Comparison of ENCODE assay signal across 27 mouse cellular contexts in genomic region chr11:82945636-82946035, GRCm38 (mm10). TPM values are rescaled to one million over a fixed set of nuclear protein-coding genes. Genes with fewer than 3 reads are reported as not detected.
DNase-seq lines count a peak whose midpoint lies in the region; ATAC-seq and TF ChIP-seq lines count a peak whose summit lies in the region.
"Had no signal": no experiment of that assay in that cellular context is flagged by ENCODE, and none has a peak within 500 bp of the region (broad histone marks: within the 10 kb centered on the region; RNA-seq: fewer than 3 reads in every experiment).

No protein-coding gene starts in this region.

- no peaks in the 10 kb centered on the region for H3K9me3 ChIP-seq in heart, postnatal 0 days (replicated peaks; ENCODE audit: control insufficient read depth, low read length)
- no peaks in the 10 kb centered on the region for H3K9me3 ChIP-seq in hindbrain, embryonic 10.5 days
- H3K9me3 ChIP-seq: embryonic facial prominence, embryonic 10.5 days; embryonic facial prominence, embryonic 12.5 days; forebrain, embryonic 13.5 days; forebrain, embryonic 15.5 days; G1E had no signal

- ATAC-seq in heart, postnatal 0 days (ENCODE audit: insufficient read depth, low read depth) = 0 out of 2 replicates have a peak, but pooled peaks have one; percentile 30
- ATAC-seq: CD4-positive, CD25-positive, alpha-beta regulatory T cell, adult 4 months; forebrain, embryonic 13.5 days; forebrain, embryonic 15.5 days; forebrain, postnatal 0 days had no signal

- 16% methylated on average over 2 of the region's 2 CpGs for WGBS in heart, postnatal 0 days
- 67% methylated on average over 2 of the region's 2 CpGs for WGBS in hindbrain, embryonic 10.5 days

- peaks cover 33% of the 10 kb centered on the region for H3K36me3 ChIP-seq in heart, postnatal 0 days (replicated peaks; ENCODE audit: control insufficient read depth, insufficient read depth, low read length)
- H3K36me3 ChIP-seq in hindbrain, embryonic 10.5 days = no peaks in the 10 kb centered on the region
- H3K36me3 ChIP-seq: embryonic facial prominence, embryonic 10.5 days; embryonic facial prominence, embryonic 12.5 days; forebrain, embryonic 15.5 days; G1E had no signal

- TF ChIP-seq EP300 in heart, postnatal 0 days (IDR thresholded peaks at IDR 0.05; ENCODE audit: low read depth) = no peak

- H3K4me3 ChIP-seq in heart, postnatal 0 days (ENCODE audit: low read depth, low read length) = no peak overlapping the region
- no peak overlapping the region for H3K4me3 ChIP-seq in hindbrain, embryonic 10.5 days
- H3K4me3 ChIP-seq: embryonic facial prominence, embryonic 10.5 days; embryonic facial prominence, embryonic 12.5 days; forebrain, embryonic 13.5 days; forebrain, embryonic 15.5 days had no signal

- intact Hi-C loops in heart, postnatal 36 days (cut with DNase I) = loop anchor here (2.0 kb wide), 1 partner anchor 13 kb away; no protein-coding TSS in a partner anchor
- intact Hi-C loops in left cerebral cortex, postnatal 36 days (cut with DNase I) = no loop called here

- peaks cover 4% of the 10 kb centered on the region; the same call in 1 of the 2 replicates for H3K27me3 ChIP-seq in heart, postnatal 0 days (ENCODE audit: control insufficient read depth, insufficient read depth, low read length)
- peaks cover 27% of the 10 kb centered on the region for H3K27me3 ChIP-seq in hindbrain, embryonic 10.5 days (ENCODE audit: insufficient read depth, poor library complexity, severe bottlenecking)
- H3K27me3 ChIP-seq: CH12.LX had no signal

- DNase-seq in heart, postnatal 0 days (ENCODE audit: low spot score) = no peak
- no peak for DNase-seq in heart, postnatal 36 days
- DNase-seq in 3T3-L1 (ENCODE audit: low read depth, low spot score) (peak; percentile 73), NIH3T3 (ENCODE audit: low read depth) (peak; percentile 45)
- DNase-seq in skeletal muscle tissue, adult 2 months (ENCODE audit: low read depth, low spot score) = peak; percentile 26
- no peak for DNase-seq in left cerebral cortex, postnatal 36 days (ENCODE audit: low spot score in 2 of 2)
- DNase-seq in hindbrain, embryonic 10.5 days (ENCODE audit: low spot score) = no peak
- no peak for DNase-seq in right cerebral cortex, postnatal 4 days
- DNase-seq: adrenal gland, adult 2 months; adrenal gland, postnatal 10 days; adrenal gland, postnatal 25 days; cerebellum, adult 11 months; cerebellum, adult 18-20 months; cerebellum, adult 8-10 months; cerebellum, adult 9-11 months; cerebellum, postnatal 14 days; cerebellum, postnatal 36 days; forebrain, postnatal 0 days had no signal

- peaks cover 13% of the 10 kb centered on the region for H3K4me1 ChIP-seq in heart, postnatal 0 days (ENCODE audit: control insufficient read depth, insufficient read depth)
- no peaks in the 10 kb centered on the region for H3K4me1 ChIP-seq in hindbrain, embryonic 10.5 days (replicated peaks)
- H3K4me1 ChIP-seq: embryonic facial prominence, embryonic 12.5 days; forebrain, embryonic 13.5 days; forebrain, embryonic 15.5 days had no signal

- no peak for TF ChIP-seq CTCF in heart, postnatal 0 days (IDR thresholded peaks at IDR 0.05; ENCODE audit: low read depth)

- no peak overlapping the region for H3K27ac ChIP-seq in heart, postnatal 0 days (ENCODE audit: low read depth)
- no peak overlapping the region for H3K27ac ChIP-seq in hindbrain, embryonic 10.5 days
- H3K27ac ChIP-seq: embryonic facial prominence, embryonic 10.5 days; embryonic facial prominence, embryonic 12.5 days; forebrain, embryonic 13.5 days; forebrain, embryonic 15.5 days had no signal

- no peak overlapping the region for H3K4me2 ChIP-seq in heart, postnatal 0 days (ENCODE audit: low read depth, low read length)
- H3K4me2 ChIP-seq: embryonic facial prominence, embryonic 12.5 days; forebrain, embryonic 13.5 days; forebrain, embryonic 15.5 days had no signal

- no peak overlapping the region for H3K9ac ChIP-seq in heart, postnatal 0 days (replicated peaks; ENCODE audit: low read depth, low read length)
- H3K9ac ChIP-seq: embryonic facial prominence, embryonic 12.5 days; forebrain, embryonic 13.5 days; forebrain, embryonic 15.5 days; forebrain, postnatal 0 days had no signal

RNA-seq across cellular contexts. Expression of gene Slfn5, which starts 5.5 kb away (rescaled TPM):
- total RNA-seq in heart, postnatal 0 days (2014; rRNA removed; ENCODE audit: low replicate concordance) = 21.5 and 29.0 TPM in 2 replicates
- 15.6 and 18.7 TPM in 2 replicates for polyA plus RNA-seq in heart, postnatal 0 days (2015; fragmentation: Nextera tagmentation; extraction: Ambion mirVana)
- 10 to 100 TPM; 62.8 to 83.5 TPM for total RNA-seq in heart, postnatal 36 days (2021)
- total RNA-seq in left cerebral cortex, postnatal 36 days (2021) = 1 to 10 TPM; 4.1 to 4.3 TPM
- polyA plus RNA-seq in hindbrain, embryonic 10.5 days (2016; fragmentation: Nextera tagmentation; extraction: Ambion mirVana) = 0.11 and 0.48 TPM in 2 replicates

RNA-seq across cellular contexts. Expression of gene Unc45b, which starts 35.3 kb away (rescaled TPM):
- 200 and 239 TPM in 2 replicates for total RNA-seq in heart, postnatal 0 days (2014; rRNA removed; ENCODE audit: low replicate concordance)
- 153 and 167 TPM in 2 replicates for polyA plus RNA-seq in heart, postnatal 0 days (2015; fragmentation: Nextera tagmentation; extraction: Ambion mirVana)
- 100 to 1,000 TPM; 182 to 201 TPM for total RNA-seq in heart, postnatal 36 days (2021)
- 1 to 10 TPM; 1.2 to 2.3 TPM for total RNA-seq in left cerebral cortex, postnatal 36 days (2021)
- polyA plus RNA-seq in hindbrain, embryonic 10.5 days (2016; fragmentation: Nextera tagmentation; extraction: Ambion mirVana) = 0.22 and 0.60 TPM in 2 replicates
- total RNA-seq: common myeloid progenitor, adult 5-6 weeks had no signal

RNA-seq across cellular contexts. Expression of gene Nle1, which starts 37.4 kb away (rescaled TPM):
- total RNA-seq in heart, postnatal 0 days (2014; rRNA removed; ENCODE audit: low replicate concordance) = 25.9 and 28.1 TPM in 2 replicates
- 9.0 and 9.4 TPM in 2 replicates for polyA plus RNA-seq in heart, postnatal 0 days (2015; fragmentation: Nextera tagmentation; extraction: Ambion mirVana)
- 10 to 100 TPM; 11.3 to 13.3 TPM for total RNA-seq in heart, postnatal 36 days (2021)
- 10 to 100 TPM; 30.6 to 44.8 TPM for total RNA-seq in left cerebral cortex, postnatal 36 days (2021)
- polyA plus RNA-seq in hindbrain, embryonic 10.5 days (2016; fragmentation: Nextera tagmentation; extraction: Ambion mirVana) = 37.0 and 41.3 TPM in 2 replicates

RNA-seq across cellular contexts. Expression of gene Slfn9, which starts 46.0 kb away (rescaled TPM):
- 3.1 and 7.6 TPM in 2 replicates for total RNA-seq in heart, postnatal 0 days (2014; rRNA removed; ENCODE audit: low replicate concordance)
- polyA plus RNA-seq in heart, postnatal 0 days (2015; fragmentation: Nextera tagmentation; extraction: Ambion mirVana) = 4.9 and 5.2 TPM in 2 replicates
- 1 to 10 TPM in 1 of 2 experiments, under 1 TPM in 1; 0.92 to 1.4 TPM for total RNA-seq in heart, postnatal 36 days (2021)
- total RNA-seq in left cerebral cortex, postnatal 36 days (2021) = under 1 TPM; 0.30 to 0.36 TPM
- 5.9 and 8.5 TPM in 2 replicates for polyA plus RNA-seq in hindbrain, embryonic 10.5 days (2016; fragmentation: Nextera tagmentation; extraction: Ambion mirVana)
- polyA plus RNA-seq: G1E had no signal

RNA-seq across cellular contexts. Expression of gene Fndc8, which starts 53.7 kb away (rescaled TPM):
- total RNA-seq in heart, postnatal 0 days (2014; rRNA removed; ENCODE audit: low replicate concordance) = not detected in 2 replicates
- polyA plus RNA-seq in heart, postnatal 0 days (2015; fragmentation: Nextera tagmentation; extraction: Ambion mirVana) = 0.10 and 0.12 TPM in 2 replicates
- not detected for total RNA-seq in heart, postnatal 36 days (2021)
- not detected for total RNA-seq in left cerebral cortex, postnatal 36 days (2021)
- polyA plus RNA-seq in hindbrain, embryonic 10.5 days (2016; fragmentation: Nextera tagmentation; extraction: Ambion mirVana) = 0.19 and 0.31 TPM in 2 replicates
- total RNA-seq: common myeloid progenitor, adult 5-6 weeks; forebrain, postnatal 0 days had no signal
- polyA plus RNA-seq: brain, embryonic 14.5 days; G1E had no signal

Comparison
In these comparisons a context has a peak if more than half of its experiments do, and no peak if none do; other contexts are left out.
1. DNase-seq: peak in 3T3-L1 (single experiment), NIH3T3 (single experiment) and skeletal muscle tissue, adult 2 months (single experiment); none in heart, postnatal 0 days (single experiment), heart, postnatal 36 days (0 of 2), left cerebral cortex, postnatal 36 days (0 of 2), hindbrain, embryonic 10.5 days (single experiment) and right cerebral cortex, postnatal 4 days (single experiment).
2. RNA of gene Unc45b, which starts 35.3 kb away (total RNA-seq): 200 to 239 TPM in heart, postnatal 0 days and 182 to 201 TPM in heart, postnatal 36 days; 1.2 to 2.3 TPM in left cerebral cortex, postnatal 36 days; every median in the first group is over 10 times any median in the second.